Mouse (Mus musculus) CH12.LX (cell line): ENCODE measurements around the gene Phospho1. TPM values are rescaled to one million over a fixed set of nuclear protein-coding genes. Genes with fewer than 3 reads are reported as not detected.

Experiments used
- DNase-seq: peaks from one replicate; pipeline ENCODE4 v3.0.0-alpha.2; 2013; ENCODE audit errors: extremely low read depth
- H3K27ac ChIP-seq: 2 replicates; pipeline ENCODE4 v1.5.1; 2012; ENCODE audit warnings: low read depth, mild to moderate bottlenecking, control low read depth, moderate library complexity; ENCODE audit not compliant: insufficient read depth
- H3K27me3 ChIP-seq: replicated peaks from 2 replicates; pipeline ENCODE3; 2012; ENCODE audit warnings: inconsistent platforms
- H3K36me3 ChIP-seq, 2 experiments: replicated peaks in 1 of 2; 2 replicates each; pipeline versions ENCODE3 to v1.6.1; 2012; ENCODE audit warnings: inconsistent platforms in 1 of 2, low read length in 1 of 2, mild to moderate bottlenecking in 1 of 2, mixed read lengths in 1 of 2, moderate library complexity in 1 of 2; ENCODE audit not compliant: control insufficient read depth in 1 of 2, insufficient read depth in 1 of 2
- H3K4me1 ChIP-seq, 2 experiments: 2 replicates each; pipeline ENCODE4 v1.6.1; 2012; ENCODE audit warnings: inconsistent platforms in 1 of 2, moderate library complexity in 1 of 2; ENCODE audit not compliant: insufficient read depth in 2 of 2, control insufficient read depth in 1 of 2
- H3K4me2 ChIP-seq: 2 replicates; pipeline ENCODE4 v1.6.1; 2012; ENCODE audit warnings: low read depth, mild to moderate bottlenecking, control low read depth; ENCODE audit not compliant: poor library complexity, insufficient read depth, severe bottlenecking
- H3K4me3 ChIP-seq, 3 experiments: fragments of 150-350 bp in 1 of 3; sonication (generic) in 1 of 3; replicated peaks in 1 of 3; 2 replicates each; pipeline versions ENCODE3 to v1.5.1; 2011 to 2012; ENCODE audit warnings: low read depth in 2 of 3, low read length in 2 of 3, mild to moderate bottlenecking in 2 of 3, moderate library complexity in 2 of 3, control low read depth in 1 of 3, improper control_type of control experiment in 1 of 3, inconsistent platforms in 1 of 3, mixed read lengths in 1 of 3; ENCODE audit not compliant: poor library complexity in 1 of 3
- H3K79me2 ChIP-seq: replicated peaks from 2 replicates; pipeline ENCODE4 v1.6.1; 2012; ENCODE audit warnings: mild to moderate bottlenecking, moderate library complexity; ENCODE audit not compliant: control insufficient read depth, poor library complexity, insufficient read depth, severe bottlenecking; ENCODE audit errors: extremely low read depth
- H3K9ac ChIP-seq: 2 replicates; pipeline ENCODE4 v1.6.1; 2012; ENCODE audit warnings: low read depth, mild to moderate bottlenecking, control low read depth, moderate library complexity; ENCODE audit not compliant: insufficient read depth
- H3K9me3 ChIP-seq: replicated peaks from 2 replicates; pipeline ENCODE3; 2012; ENCODE audit warnings: low read length, inconsistent platforms, mixed read lengths
- BHLHE40 ChIP-seq: IDR thresholded peaks from 2 replicates; pipeline ENCODE4 v1.6.1; 2011; ENCODE audit warnings: mild to moderate bottlenecking, low read depth, low read length, improper control_type of control experiment
- CHD1 ChIP-seq: IDR thresholded peaks from 2 replicates; pipeline ENCODE4 v1.6.1; 2012; ENCODE audit warnings: low read depth, low read length, improper control_type of control experiment, inconsistent platforms
- CHD2 ChIP-seq: IDR thresholded peaks from 2 replicates; pipeline ENCODE4 v1.6.1; 2011; ENCODE audit warnings: low read length, improper control_type of control experiment
- CTCF ChIP-seq, 2 experiments: IDR thresholded peaks in 1 of 2; conservative IDR thresholded peaks in 1 of 2; 2 replicates each; pipeline ENCODE4 v1.5.1; 2011 to 2012; ENCODE audit warnings: low read depth in 2 of 2, low read length in 2 of 2, improper control_type of control experiment in 1 of 2, inconsistent platforms in 1 of 2, mild to moderate bottlenecking in 1 of 2, moderate library complexity in 1 of 2
- E2F4 ChIP-seq: IDR thresholded peaks from 2 replicates; pipeline ENCODE4 v1.6.1; 2011; ENCODE audit warnings: low read depth, low read length, improper control_type of control experiment; ENCODE audit not compliant: insufficient replicate concordance
- ELF1 ChIP-seq: IDR thresholded peaks from 2 replicates; pipeline ENCODE4 v1.6.1; 2014; ENCODE audit warnings: low read depth, mild to moderate bottlenecking, inconsistent platforms, low read length, improper control_type of control experiment
- EP300 ChIP-seq: IDR thresholded peaks from 2 replicates; pipeline ENCODE4 v1.6.1; 2011; ENCODE audit warnings: low read length, improper control_type of control experiment
- ETS1 ChIP-seq: conservative IDR thresholded peaks from 2 replicates; pipeline ENCODE4 v1.6.1; 2012; ENCODE audit warnings: low read depth, mild to moderate bottlenecking, inconsistent platforms, low read length, improper control_type of control experiment, moderate library complexity
- GABPA ChIP-seq: IDR thresholded peaks from 2 replicates; pipeline ENCODE4 v1.6.1; 2012; ENCODE audit warnings: low read depth, low read length, improper control_type of control experiment, inconsistent platforms; ENCODE audit not compliant: insufficient replicate concordance
- HCFC1 ChIP-seq: IDR thresholded peaks from 2 replicates; pipeline ENCODE4 v1.6.1; 2012; ENCODE audit warnings: low read depth, mild to moderate bottlenecking, inconsistent platforms, low read length, improper control_type of control experiment
- IRF4 ChIP-seq: IDR thresholded peaks from 2 replicates; pipeline ENCODE4 v1.6.1; 2014; ENCODE audit warnings: low read depth, mild to moderate bottlenecking, inconsistent platforms, low read length, improper control_type of control experiment
- JUN ChIP-seq: IDR thresholded peaks from 2 replicates; pipeline ENCODE4 v1.6.1; 2011; ENCODE audit warnings: low read depth, mild to moderate bottlenecking, low read length, improper control_type of control experiment, moderate library complexity; ENCODE audit not compliant: insufficient read depth
- JUND ChIP-seq: conservative IDR thresholded peaks from 2 replicates; pipeline ENCODE4 v1.6.1; 2011; ENCODE audit warnings: low read depth, low read length, improper control_type of control experiment
- KAT2A ChIP-seq: IDR thresholded peaks from 2 replicates; pipeline ENCODE4 v1.6.1; 2012; ENCODE audit warnings: low read length, improper control_type of control experiment, inconsistent platforms; ENCODE audit not compliant: insufficient replicate concordance
- MAFK ChIP-seq: IDR thresholded peaks from 2 replicates; pipeline ENCODE4 v1.6.1; 2011; ENCODE audit warnings: low read length, improper control_type of control experiment; ENCODE audit not compliant: insufficient replicate concordance
- MAX ChIP-seq: IDR thresholded peaks from 2 replicates; pipeline ENCODE4 v1.6.1; 2011; ENCODE audit warnings: low read length, improper control_type of control experiment
- MAZ ChIP-seq: IDR thresholded peaks from 2 replicates; pipeline ENCODE4 v1.6.1; 2012; ENCODE audit warnings: low read depth, mild to moderate bottlenecking, inconsistent platforms, low read length, improper control_type of control experiment, moderate library complexity
- MEF2A ChIP-seq: IDR thresholded peaks from 2 replicates; pipeline ENCODE4 v1.6.1; 2014; ENCODE audit warnings: low read depth, mild to moderate bottlenecking, inconsistent platforms, low read length, improper control_type of control experiment, borderline replicate concordance
- MXI1 ChIP-seq: IDR thresholded peaks from 2 replicates; pipeline ENCODE4 v1.6.1; 2011; ENCODE audit warnings: mild to moderate bottlenecking, low read depth, low read length, improper control_type of control experiment
- MYC ChIP-seq: IDR thresholded peaks from 2 replicates; pipeline ENCODE4 v1.6.1; 2011; ENCODE audit warnings: low read depth, mild to moderate bottlenecking, improper control_type of control experiment, low read length
- NELFE ChIP-seq: IDR thresholded peaks from 2 replicates; pipeline ENCODE4 v1.6.1; 2011; ENCODE audit warnings: low read depth, low read length, improper control_type of control experiment
- NRF1 ChIP-seq: IDR thresholded peaks from 2 replicates; pipeline ENCODE4 v1.6.1; 2014; ENCODE audit warnings: low read depth, mild to moderate bottlenecking, inconsistent platforms, low read length, improper control_type of control experiment, moderate library complexity
- PAX5 ChIP-seq: IDR thresholded peaks from 2 replicates; pipeline ENCODE4 v1.6.1; 2012; ENCODE audit warnings: low read length, inconsistent platforms, mixed read lengths
- POLR2A ChIP-seq: IDR thresholded peaks from 2 replicates; pipeline ENCODE4 v1.6.1; 2011; ENCODE audit warnings: low read depth, mild to moderate bottlenecking, improper control_type of control experiment, low read length
- POLR2AphosphoS2 ChIP-seq: IDR thresholded peaks from 2 replicates; pipeline ENCODE4 v1.6.1; 2011; ENCODE audit warnings: low read depth, low read length, improper control_type of control experiment
- RAD21 ChIP-seq: IDR thresholded peaks from 2 replicates; pipeline ENCODE4 v1.6.1; 2011; ENCODE audit warnings: low read depth, mild to moderate bottlenecking, low read length, improper control_type of control experiment, moderate library complexity
- RCOR1 ChIP-seq: conservative IDR thresholded peaks from 2 replicates; pipeline ENCODE4 v1.6.1; 2012; ENCODE audit warnings: low read depth, mild to moderate bottlenecking, inconsistent platforms, low read length, improper control_type of control experiment
- SIN3A ChIP-seq: IDR thresholded peaks from 2 replicates; pipeline ENCODE4 v1.6.1; 2012; ENCODE audit warnings: low read length, improper control_type of control experiment, inconsistent platforms
- SMC3 ChIP-seq: IDR thresholded peaks from 2 replicates; pipeline ENCODE4 v1.6.1; 2011; ENCODE audit warnings: low read depth, low read length, improper control_type of control experiment
- TBP ChIP-seq: conservative IDR thresholded peaks from 2 replicates; pipeline ENCODE4 v1.6.1; 2011; ENCODE audit warnings: low read depth, low read length, improper control_type of control experiment
- TCF12 ChIP-seq: IDR thresholded peaks from 2 replicates; pipeline ENCODE4 v1.6.1; 2014; ENCODE audit warnings: low read depth, mild to moderate bottlenecking, inconsistent platforms, low read length, improper control_type of control experiment
- UBTF ChIP-seq: IDR thresholded peaks from 2 replicates; pipeline ENCODE4 v1.6.1; 2012; ENCODE audit warnings: low read depth, mild to moderate bottlenecking, inconsistent platforms, low read length, improper control_type of control experiment, moderate library complexity
- USF1 ChIP-seq: IDR thresholded peaks from 2 replicates; pipeline ENCODE4 v1.6.1; 2014; ENCODE audit warnings: low read depth, mild to moderate bottlenecking, inconsistent platforms, low read length, improper control_type of control experiment
- USF2 ChIP-seq: conservative IDR thresholded peaks from 2 replicates; pipeline ENCODE4 v1.6.1; 2011; ENCODE audit warnings: low read depth, low read length, improper control_type of control experiment
- ZC3H11A ChIP-seq: IDR thresholded peaks from 2 replicates; pipeline ENCODE4 v1.6.1; 2012; ENCODE audit warnings: low read depth, mild to moderate bottlenecking, inconsistent platforms, low read length, improper control_type of control experiment
- ZKSCAN1 ChIP-seq: IDR thresholded peaks from 2 replicates; pipeline ENCODE4 v1.6.1; 2012; ENCODE audit warnings: low read depth, inconsistent platforms, low read length, improper control_type of control experiment, borderline replicate concordance
- ZMIZ1 ChIP-seq: IDR thresholded peaks from 2 replicates; pipeline ENCODE4 v1.6.1; 2012; ENCODE audit warnings: low read depth, mild to moderate bottlenecking, inconsistent platforms, low read length, improper control_type of control experiment
- ZNF384 ChIP-seq: IDR thresholded peaks from 2 replicates; pipeline ENCODE4 v1.6.1; 2012; ENCODE audit warnings: low read depth, low read length, improper control_type of control experiment, inconsistent platforms
- dilution Hi-C: fragments of 300-500 bp; cut with MboI; formaldehyde crosslinking; loops from 2 replicates; pipeline ENCODE4 v1.14.3; 2020; ENCODE audit warnings: low sequenced_read_pairs; ENCODE audit not compliant: extremely low pct_unique_long_range_greater_than_20kb, extremely low pct_ligation_motif_present
- in situ Hi-C: fragments of 300-500 bp; cut with MboI; formaldehyde crosslinking; loops from 3 replicates; pipeline ENCODE4 v1.14.3; 2019; ENCODE audit warnings: low sequenced_read_pairs, low pct_ligation_motif_present, low pct_unique_long_range_greater_than_20kb, mixed read lengths
- polyA plus RNA-seq: library from polyadenylated mRNA; unstranded; fragments of >175 nt; gene quantifications from 2 replicates; pipeline ENCODE4 v1.2.1, GENCODE M21; 2012; ENCODE audit warnings: low read depth; ENCODE audit not compliant: insufficient read length
- total RNA-seq, 2 experiments: library from RNA; depleted of rRNA; stranded (reverse); fragments of 300-350 nt in 1 of 2; fragments of >200 nt in 1 of 2; gene quantifications; 2 replicates each; pipeline ENCODE4 v1.2.3; 2012 to 2014

Gene Phospho1
- total and polyA plus RNA-seq, 3 experiments = 0.97 to 1.3 TPM; not detected in 1

DNA sequence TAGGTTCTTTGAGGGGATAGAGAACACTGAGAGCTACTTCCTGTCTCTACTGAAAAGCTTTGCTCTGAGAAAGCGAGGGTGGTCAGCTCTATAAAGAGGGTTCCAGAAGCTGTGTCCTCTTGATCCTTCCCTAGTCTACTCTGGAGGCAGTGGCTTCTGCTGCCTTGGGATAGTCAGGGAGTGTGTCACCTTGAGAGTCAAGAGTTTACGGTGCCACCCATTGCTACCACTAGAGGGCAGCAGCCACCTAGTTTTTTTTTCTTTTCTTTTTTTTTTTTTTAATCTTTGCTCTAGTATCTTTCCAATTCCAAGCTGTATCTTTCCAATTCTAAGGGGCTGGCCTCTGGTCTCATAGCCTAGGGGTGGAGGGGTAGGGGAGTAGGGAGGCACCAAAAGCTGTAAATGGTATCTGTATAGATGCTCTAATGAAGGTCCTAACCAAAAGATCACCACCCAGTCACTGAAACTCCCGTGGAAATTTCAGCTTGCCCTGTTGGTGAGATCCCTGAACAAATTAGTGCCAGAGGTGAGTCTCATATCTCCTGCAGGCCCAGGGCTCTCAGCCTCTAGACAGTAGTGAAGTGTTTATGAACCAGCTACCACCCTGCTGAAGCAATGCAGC is 3.3 kb downstream of the Phospho1 start:
- TF ChIP-seq USF2 (no peak), CHD1 (no peak), KAT2A (no peak), EP300 (no peak), CTCF (conservative IDR thresholded peaks at IDR 0.05 in 1 of 2, IDR thresholded peaks at IDR 0.05 in 1 of 2; ENCODE audit: low read depth in 2 of 2, low read length in 2 of 2) (peak; percentile 82 to 98), ELF1 (no peak; the same call in 1 of the 2 replicates), NELFE (peak; percentile 38; the same call in 1 of the 2 replicates), GABPA (no peak), USF1 (no peak), CHD2 (no peak; the same call in 1 of the 2 replicates), SIN3A (no peak), POLR2A (no peak), MEF2A (0 out of 2 replicates have a peak, but pooled peaks have one; percentile 11), RAD21 (peak; percentile 96), RCOR1 (no peak), JUN (no peak), TBP (no peak), ZNF384 (peak; percentile 100), MYC (no peak), MAX (0 out of 2 replicates have a peak, but pooled peaks have one; percentile 13), PAX5 (no peak), UBTF (no peak), MAZ (0 out of 2 replicates have a peak, but pooled peaks have one; percentile 17), ZC3H11A (peak; percentile 84), ZKSCAN1 (no peak; the same call in 1 of the 2 replicates), ZMIZ1 (0 out of 2 replicates have a peak, but pooled peaks have one; percentile 52), ETS1 (no peak), JUND (no peak; the same call in 1 of the 2 replicates), TCF12 (no peak), IRF4 (0 out of 2 replicates have a peak, but pooled peaks have one; percentile 14), SMC3 (peak; percentile 90), MAFK (no peak), E2F4 (no peak), MXI1 (no peak), HCFC1 (no peak), NRF1 (no peak), BHLHE40 (peak; percentile 7; the same call in 1 of the 2 replicates), POLR2AphosphoS2 (peak; percentile 49)
- Histone ChIP-seq H3K4me2 (no peak overlapping the region), H3K9ac (no peak overlapping the region), H3K79me2 (no peaks in the 10 kb centered on the region), H3K9me3 (peaks cover 21% of the 10 kb centered on the region), H3K36me3 (peaks cover 23 to 37% of the 10 kb centered on the region in 2 experiments), H3K27ac (no peak overlapping the region), H3K27me3 (peaks cover 39% of the 10 kb centered on the region), H3K4me3 (no peak overlapping the region), H3K4me1 (peaks cover 3 to 47% of the 10 kb centered on the region in 2 experiments)
- in situ Hi-C loops (loop anchor here (10.0 kb wide), 1 partner anchor 117 kb away; no protein-coding TSS in a partner anchor), dilution Hi-C loops (no loop called here)
- DNase-seq = no peak
